Mouse (Mus musculus) v-Abl transformed pro-B cells (cell line): ENCODE measurements at regions not wholly inside any gene's neighbourhood (a gene's known extent, or its start where the extent isn't known, plus 50 kb on each side); places are given as distances from the start of the nearest gene placed in this dataset.
"Not testable (repeated sequence)": the region's sequence is repeated elsewhere in the genome, so short reads cannot be mapped to it uniquely, and the experiment has no call there.

Experiments
- in situ Hi-C, 2 experiments: fragments of 400-800 bp; cut with MboI; formaldehyde crosslinking; loops; one replicate each; pipeline ENCODE4 v1.15.1; 2025; ENCODE audit not compliant: unreplicated experiment in 2 of 2

DNA sequence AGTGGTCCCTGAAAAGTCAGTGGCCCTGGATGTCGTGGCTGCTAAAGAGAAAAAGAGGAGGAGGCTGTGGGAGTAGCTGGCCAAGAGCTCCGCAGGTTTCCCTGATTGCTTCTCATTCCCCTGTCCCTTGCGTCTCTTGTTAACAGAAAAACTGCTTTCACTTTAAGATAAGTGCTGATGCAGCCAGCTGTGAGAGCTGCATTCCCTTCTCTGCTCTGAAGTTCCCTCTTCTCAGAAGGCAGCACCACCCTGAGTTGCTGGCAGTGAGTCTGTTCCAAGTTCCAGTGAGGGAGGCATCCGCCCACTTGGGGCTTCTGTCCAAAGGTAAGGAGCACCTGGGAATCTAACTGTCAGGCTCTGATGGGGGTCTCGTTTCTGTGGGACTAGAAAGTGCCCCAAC is 63.5 kb downstream of the Olfr693 start:
- in situ Hi-C loops: not testable (repeated sequence)

DNA sequence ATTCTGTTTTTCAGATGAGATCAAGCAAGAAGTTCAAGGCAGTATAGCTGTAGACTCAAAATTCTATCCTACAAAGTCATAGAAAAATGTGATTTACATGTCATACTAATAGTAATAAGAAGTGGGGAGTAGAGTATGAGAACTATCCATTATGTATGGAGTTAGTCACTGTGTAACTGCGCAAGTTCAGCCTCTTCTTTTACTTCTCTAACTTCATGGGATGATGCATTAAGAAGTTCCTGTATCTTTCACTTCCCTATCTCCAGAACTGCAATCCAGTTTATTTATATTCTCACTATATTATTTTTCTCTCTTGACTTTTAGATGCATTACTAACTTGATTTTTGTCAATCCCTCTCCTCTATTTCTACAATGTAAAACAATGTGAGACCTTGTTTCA is 67.7 kb downstream of the Olfr693 start:
- in situ Hi-C loops: no loop called here

DNA sequence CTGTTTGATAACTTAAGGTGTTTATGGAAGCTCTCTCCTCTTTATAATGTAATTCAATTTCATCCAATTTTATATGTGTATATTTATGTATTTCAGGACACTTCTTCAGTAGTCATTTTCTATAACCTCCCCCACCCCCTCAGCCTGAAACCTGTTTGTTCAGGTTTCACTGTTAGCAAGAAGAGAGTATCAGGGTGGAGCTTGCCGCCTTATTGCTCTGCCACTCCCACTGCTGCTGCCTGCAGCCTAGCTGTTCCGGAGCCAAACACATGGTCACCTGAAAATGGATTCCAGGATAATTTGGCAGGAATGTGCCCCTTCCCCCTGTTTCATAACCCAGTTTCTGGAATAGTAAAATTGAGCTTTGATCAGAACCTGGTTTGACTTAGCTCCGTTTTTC is 100.0 kb downstream of the Olfr693 start:
- in situ Hi-C loops: no loop called here

DNA sequence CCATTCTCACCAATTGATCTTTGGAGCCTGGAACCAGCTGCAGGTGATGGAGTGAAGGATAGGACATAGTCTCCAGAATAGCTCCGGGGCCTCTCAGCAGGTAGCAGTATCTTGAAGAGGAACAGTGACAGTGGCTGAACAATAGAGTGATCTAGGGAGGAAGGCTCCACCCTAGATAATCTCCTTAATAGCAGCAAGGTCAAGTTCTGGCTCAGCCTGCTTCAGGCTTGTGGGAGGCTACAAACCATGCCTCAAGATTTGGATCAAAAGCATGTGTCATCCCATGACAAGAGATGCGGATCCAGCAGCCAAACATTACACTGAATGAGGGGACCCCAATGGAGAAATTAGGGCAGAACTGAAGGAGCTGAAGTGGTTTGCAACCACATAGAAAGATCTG is 112.1 kb downstream of the Olfr693 start:
- in situ Hi-C loops: not testable (repeated sequence)

DNA sequence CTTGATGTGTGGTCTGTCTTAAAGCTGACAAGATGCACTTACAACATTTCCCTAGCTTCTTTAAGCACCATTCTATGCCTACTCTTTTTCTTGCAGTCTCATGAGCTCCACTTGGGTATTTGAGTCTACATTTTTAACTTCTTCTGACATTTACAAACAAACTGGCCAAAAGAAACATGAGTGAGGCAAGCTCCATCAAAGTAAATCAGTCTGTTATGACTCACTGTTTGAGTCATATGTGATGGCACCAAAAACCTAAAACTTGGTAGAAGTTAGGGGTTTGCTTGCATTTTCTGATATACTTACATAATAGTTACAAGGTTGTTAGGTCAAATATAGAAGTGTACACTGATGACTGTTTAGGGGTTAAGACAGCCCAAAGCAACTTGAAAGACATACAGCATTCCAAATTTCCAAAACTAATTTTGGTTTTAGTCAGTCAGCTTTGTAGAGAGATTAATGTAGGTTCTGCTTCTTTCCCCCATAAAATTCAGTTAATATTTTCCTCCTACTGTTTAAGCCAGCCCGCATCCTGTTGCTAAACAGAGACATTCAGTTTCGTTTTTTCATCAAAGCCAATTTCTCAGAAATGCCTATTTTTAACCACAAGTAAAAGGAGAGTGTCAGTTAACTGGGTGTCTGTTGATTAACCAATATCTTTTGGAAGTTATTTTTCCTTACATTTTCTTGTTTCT is 129.4 kb downstream of the Olfr693 start:
- in situ Hi-C loops: loop anchor here in 1 of 2 experiments (10.0 kb wide), 1 partner anchor 74 kb away; no protein-coding TSS in a partner anchor

DNA sequence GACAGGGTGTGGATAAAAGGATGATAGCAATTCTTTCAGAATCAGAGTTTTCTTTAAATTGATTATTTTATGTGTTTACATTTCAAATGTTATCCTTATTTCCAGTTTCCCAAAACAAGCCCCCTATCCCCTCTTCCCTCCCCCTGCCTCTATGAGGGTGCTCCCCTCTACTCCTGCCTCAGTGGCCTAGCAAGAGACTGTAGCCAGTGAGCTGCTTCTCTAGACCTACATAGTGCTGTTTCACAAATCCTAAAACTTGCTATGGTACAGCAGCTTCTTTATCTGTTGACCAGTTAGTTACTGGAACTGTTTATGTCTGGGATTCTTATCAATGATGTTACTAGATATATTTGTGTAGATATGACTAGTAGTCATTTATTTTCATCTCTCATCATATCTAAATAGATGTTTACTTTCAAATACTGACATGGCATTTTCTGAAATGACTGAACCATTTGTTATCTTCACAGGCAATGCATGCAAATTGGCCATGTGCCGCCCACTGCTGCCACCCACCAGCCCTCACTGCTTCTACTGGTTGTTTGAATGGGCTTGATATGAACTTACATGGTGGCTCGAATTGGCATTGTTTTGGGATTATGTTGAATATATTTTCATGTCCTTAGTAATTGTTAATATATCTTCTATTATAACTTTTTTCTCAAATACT is 150.8 kb downstream of the Olfr693 start:
- in situ Hi-C loops: loop anchor here (5.0 to 10.0 kb wide), 2 partner anchors 87 to 115 kb away; no protein-coding TSS in a partner anchor

DNA sequence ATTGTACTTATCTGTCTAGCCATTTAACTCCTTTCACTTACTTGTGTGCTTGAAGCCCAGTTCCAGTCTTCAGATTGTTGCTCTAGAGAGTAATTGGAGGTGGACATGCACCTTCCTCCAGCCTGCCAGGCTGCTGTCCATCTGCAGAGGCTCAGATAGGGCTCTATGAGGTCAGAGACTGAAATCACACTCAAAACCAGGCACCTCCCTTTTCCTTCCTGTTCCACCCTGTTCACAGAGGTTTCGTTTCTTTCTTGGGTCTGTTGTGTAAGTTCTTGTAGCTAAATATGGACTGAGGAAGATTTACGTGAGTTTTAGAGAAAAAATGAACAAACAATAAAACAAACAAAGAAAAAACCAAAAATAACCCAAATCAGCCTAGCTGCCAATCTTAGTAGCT is 151.4 kb downstream of the Olfr693 start:
- in situ Hi-C loops: not testable (repeated sequence)

DNA sequence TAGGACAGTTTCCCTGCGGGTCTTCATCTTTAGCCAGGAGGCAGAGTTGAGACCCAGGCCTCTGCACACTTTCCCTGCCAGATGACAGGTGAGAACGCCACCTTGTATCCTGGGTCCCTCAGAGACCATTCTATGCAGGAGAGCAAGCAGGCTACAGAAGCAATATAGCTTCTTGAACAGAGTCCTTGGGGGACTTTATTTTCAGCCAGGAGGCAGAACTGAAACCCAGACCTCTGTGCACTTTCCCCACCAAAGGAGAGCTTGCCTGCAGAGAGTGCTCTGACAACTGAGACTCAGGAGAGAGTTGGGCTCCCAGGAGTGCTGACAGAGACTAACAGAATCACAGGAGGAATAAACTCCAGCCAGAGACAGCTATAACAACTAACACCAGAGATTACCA is 185.5 kb downstream of the Olfr693 start:
- in situ Hi-C loops: no loop called here
